Mouse (Mus musculus) gonadal fat pad, adult 2 months (tissue): ENCODE results near the gene Gm42421. TPM values are rescaled to one million over a fixed set of nuclear protein-coding genes. Genes with fewer than 3 reads are reported as not detected.

Experiments used
- DNase-seq: peaks from one replicate; pipeline ENCODE4 v3.0.0-alpha.2; 2012; ENCODE audit warnings: low read depth
- polyA plus RNA-seq: library from polyadenylated mRNA; depleted of rRNA; stranded (reverse); fragments of >200 nt; gene quantifications from 2 replicates; pipeline ENCODE4 v1.2.3, GENCODE M21; 2012

Gene Gm42421
- polyA plus RNA-seq, 1 experiment = 0.24 TPM

DNA sequence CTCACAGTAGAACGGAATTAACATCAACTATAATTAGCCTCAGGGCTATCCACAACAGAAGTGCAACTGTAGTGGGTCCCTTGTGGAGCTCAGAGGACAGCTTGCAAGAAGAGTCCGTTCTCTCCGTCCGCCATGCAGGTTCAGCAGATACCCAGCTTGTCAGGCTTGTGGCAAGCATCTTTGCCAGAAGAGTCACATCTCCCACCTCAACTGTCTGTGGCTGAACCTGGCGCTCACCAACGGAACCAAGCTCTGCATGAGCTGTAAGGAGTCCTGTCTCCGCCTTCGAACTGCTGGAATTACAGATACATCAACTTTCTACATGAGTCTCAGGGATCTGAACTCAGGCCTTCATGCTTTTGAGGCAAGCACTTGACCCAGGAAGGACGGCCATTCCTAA, 8.2 kb downstream of the Gm42421 start:
- DNase-seq = no peak

DNA sequence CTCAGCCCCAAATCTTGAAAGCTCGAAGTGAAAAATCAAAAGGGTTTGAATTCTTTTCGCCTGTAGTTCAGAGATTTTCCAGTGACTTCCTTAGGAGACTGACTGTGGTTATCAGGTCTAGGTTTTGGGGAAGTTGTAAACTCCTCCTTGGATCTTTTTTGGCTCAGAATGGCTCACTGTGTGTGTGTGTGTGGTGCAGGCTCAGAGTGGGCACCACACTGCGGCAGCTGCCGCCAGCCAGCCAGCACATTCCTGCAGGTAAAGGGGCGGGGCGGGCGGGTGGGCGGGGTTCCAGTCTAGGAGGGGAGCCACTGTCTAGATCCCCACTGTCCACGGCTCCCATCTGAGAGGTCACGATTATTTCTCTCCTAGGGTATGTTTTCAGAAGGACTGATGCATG, 13.6 kb downstream of the Gm42421 start:
- DNase-seq = no peak

DNA sequence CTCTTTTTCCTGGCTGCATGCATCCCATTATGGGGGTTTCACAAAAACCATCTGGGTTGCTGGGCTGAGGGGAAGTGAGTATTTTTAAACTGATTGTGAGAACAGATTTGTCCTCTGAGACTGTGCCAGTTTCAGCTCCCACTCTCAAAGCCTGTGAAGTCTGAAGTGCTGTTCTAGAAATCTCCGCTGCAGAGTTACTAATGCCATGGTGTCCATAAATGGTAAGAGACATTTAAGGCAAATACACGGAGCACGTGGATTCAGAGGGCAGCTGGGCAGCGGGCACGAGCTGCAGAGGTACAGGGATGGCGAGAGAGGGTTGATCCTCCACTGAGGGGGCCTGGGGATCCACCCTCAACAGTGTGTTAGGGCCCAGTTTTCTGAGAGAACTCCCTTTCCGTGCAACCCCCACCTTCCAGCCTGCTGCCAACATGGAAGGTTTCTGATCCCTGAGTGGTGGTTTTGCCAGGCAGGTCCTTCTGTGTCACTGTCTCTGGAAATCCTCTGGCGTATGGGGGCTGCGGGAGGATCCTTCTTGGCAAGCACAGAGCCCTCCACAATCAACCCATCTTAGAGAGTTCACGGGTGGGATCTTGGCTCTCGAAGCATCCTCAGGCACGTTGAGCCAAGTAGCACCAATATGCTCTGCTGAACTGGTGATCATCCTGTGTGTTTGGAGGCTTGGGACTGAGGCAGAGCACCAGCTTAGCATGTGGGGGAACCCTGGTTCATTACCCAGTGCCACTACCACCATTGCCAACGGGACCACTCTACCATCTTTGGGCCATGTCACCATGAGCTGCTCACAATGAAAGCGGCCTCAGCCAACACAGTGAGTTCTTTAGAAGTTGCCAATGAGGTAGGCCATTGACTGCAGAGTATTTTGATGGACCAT, 15.5 kb downstream of the Gm42421 start:
- no peak for DNase-seq

DNA sequence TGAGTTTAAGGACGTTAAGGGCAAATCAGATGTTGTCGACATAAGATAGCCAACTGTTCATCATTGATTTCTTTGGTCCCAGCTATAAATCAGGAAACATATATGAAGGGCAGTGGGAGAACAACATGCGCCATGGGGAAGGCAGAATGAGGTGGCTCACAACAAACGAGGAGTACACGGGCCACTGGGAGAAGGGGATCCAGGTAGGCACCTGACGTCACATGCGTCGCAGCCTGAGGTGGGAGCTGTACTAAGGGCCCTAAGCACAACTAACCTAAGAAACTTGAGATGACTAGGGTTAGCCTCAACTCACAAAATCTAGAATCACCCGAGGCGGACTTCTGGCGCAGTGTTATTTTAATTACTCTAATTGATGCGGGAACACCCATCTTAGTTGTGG, 20.4 kb downstream of the Gm42421 start:
- DNase-seq = no peak

DNA sequence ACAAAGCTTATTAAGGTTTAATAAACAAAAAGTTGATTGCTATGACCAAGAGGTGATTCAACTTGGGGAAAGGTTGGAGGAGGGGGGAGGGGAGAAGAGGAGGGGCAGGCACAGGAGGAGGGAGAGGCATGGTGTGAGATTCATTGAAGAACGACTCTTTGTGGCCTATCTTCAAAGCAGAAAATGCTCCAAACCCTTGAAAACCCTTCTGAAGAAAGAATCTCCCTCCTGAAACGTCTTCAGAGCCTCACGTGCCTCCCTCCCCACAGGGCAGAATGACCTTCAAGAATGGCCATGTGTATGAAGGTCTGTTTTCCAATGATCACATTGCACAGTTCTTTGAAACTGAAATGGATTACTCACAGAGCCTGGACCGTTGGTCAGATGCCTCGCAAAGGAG, 22.0 kb downstream of the Gm42421 start:
- no peak for DNase-seq

DNA sequence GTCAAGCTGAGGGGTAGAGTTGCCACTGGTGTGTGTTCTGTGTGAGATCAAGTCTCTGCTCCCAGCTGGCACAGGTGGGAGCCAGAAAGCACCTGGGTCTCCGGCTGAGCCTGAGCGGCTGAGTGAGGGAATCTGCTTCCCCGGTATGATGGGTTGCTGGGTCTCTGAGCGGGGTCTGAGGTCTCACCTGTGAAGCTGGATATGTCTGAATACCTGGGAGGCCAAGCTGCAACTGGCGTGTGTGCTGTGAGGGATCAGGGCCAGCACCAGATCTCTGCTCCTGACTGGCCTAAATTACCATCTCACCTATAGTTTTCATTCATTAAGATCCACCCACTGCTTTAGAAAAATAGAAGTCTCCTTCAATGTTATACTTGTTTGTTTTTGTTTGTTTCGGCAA, 29.1 kb downstream of the Gm42421 start:
- DNase-seq = no peak

DNA sequence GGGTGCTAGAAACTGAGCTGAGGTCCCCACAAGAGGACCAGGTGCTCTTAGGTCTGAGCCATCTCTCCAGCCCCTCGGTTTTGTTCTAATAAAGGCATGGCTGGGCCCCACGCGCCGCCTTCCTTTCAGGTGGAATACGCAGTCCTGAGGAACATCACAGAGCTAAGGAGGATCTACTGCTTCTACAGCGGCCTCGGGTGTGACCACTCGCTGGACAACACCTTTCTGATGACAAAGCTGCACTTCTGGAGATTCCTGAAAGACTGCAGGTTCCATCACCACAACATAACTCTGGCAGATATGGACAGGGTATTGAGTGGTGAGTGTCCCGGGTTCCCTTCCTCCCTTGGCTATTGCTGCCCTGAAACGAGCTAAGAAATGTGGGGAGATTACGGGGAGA, 31.6 kb downstream of the Gm42421 start:
- no peak for DNase-seq

DNA sequence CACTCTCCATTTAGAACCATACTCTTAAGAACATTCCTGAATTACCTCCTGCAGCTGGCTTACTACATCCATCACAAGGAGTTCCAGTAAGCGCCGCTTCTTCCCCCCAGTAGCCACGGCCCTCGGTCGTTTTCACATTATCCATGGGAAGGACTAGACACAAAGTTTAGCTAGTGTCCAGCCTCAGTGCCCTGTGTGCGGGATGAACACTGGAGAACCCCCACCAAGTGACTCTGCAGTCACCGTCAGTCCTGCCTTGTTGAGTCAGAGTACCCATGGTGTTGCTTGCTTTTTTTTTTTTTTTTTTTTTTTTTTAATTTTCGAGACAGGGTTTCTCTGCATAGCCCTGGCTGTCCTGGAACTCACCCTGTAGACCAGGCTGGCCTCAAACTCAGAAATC, 33.2 kb downstream of the Gm42421 start:
- DNase-seq = no peak

DNA sequence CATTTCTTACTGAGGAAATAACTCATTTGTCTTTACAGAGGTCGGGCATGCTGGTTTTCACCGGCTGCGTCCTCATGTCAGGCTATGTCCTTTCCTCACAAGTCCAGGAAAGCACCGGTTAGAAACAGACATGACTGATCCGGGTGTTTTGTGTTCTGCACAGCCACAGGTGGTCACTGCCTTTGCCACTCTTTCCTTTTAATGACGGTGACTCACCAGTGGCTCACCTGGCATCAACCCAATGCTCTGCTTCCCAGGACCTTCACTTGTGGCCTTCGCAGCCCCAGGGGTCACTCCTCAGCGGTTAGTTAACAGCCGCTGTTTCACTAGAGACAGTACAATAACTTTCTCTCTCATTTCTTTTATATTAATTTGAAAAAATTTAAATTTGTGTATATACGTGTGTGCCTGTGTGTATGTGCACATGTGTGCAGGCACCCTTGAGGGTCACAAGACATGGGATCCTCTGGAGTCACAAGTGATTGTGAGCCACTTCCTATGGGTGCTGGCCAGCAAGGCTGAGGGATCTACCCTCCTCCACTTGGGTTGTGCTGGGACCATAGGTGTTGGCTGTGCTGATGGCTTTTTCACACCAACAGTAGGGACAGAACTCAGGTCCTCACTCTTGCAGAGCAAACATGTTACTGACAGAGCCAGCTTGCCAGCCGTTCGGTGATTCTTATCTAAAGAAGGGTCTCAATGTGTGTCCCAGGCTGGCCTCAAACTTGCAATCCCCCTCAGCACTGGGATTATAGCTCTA, 37.8 kb downstream of the Gm42421 start:
- no peak for DNase-seq

DNA sequence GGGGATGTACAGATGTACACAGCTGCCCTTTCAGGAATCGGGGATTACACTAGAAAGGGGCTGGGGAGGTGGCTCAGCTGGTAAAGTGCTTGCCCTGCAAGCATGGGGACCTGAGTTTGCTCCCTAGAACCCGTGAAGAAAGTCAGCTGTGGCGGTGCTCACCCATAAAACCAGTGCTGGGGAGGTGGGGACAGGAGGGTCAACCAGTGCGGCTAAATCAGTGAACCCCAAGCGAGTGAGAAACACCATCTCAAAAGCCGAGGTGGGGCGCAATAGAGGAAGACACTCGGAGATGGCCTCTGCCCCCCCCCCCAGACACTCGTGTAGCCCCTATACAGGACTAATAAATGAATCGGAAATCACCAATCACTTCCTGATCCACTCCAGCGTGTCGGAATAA, 38.7 kb downstream of the Gm42421 start:
- DNase-seq = no peak

DNA sequence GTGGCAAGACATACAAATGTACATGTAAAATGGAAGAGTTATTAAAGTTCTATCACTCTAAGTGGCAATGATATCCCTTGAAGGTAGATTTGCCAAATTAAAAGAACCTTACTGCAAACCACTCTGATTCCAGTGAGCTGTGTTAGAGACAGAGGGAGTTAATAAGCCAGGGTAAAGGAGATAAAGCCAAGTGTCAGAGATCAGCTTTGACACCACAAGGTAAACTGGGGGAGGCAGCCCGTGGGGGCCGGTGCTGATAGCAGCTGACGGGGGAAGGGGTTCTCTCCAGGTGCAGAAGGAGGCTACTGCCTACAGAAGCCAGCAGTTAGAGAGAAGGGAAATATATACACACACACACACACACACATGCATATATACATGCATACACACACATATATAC, 44.7 kb downstream of the Gm42421 start:
- DNase-seq = no peak

DNA sequence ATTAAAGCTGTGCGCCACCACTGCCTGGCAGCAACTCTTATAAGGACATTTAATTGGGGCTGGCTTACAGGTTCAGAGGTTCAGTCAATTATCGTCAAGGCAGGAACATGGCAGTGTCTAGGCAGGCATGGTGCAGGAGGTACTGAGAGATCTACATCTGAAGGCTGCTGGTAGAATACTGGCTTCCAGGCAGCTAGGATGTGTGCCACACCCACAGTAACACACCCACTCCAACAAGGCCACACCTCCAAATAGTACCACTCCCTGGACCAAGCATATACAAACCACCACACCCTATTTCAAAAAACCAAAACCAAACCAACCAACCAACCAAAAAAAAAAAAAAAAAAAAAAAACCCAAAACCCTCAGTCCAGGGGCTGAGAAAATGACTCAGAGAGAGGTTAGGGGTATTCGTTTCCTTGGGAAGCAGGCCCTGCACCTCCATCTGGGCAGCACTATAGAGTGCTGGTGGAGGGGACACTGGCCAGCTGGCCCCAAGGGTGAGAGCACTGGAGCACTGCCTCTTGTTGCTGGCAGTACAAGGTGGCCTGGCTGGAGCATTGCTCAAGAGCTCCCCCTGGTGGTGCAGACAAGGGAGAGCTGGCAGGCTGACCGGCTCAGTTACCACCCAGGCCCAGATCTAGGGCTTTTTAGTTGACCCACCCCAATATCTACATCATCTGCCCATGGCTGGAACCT, 47.1 kb downstream of the Gm42421 start:
- DNase-seq = no peak

DNA sequence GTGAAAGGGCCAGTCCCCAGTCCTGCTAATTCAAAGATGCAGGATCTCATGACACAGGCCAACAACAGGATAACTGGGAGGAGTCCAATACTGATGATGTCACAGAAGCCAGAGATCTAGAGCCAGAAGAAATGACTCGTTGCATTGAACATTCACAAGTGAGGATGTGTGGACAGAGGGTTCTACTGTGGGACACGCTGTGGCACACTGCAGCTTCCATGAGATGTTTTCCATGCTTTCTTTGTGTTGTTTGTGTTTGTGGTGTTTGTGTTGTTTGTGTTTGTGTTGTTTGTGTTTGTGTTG, 47.6 kb downstream of the Gm42421 start:
- DNase-seq = no peak

DNA sequence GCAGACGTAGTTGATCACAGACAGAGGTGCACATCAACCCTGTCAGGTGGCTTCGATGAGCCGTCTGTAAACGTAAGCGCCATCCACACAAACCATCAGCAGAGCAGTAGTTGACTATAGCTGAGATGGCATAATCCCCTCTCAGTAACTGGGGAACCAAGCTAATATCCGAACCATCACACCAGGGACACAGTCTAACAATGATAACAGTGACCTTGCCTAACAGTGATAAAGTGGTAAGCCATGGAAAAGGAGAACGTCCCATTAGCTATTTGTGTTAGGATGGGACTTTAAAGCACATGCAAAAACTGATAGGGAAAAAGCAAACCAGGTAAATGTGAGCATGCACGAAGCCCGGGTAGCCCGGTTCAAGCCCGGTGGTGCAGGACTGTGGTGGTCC, 48.3 kb downstream of the Gm42421 start:
- no peak for DNase-seq

DNA sequence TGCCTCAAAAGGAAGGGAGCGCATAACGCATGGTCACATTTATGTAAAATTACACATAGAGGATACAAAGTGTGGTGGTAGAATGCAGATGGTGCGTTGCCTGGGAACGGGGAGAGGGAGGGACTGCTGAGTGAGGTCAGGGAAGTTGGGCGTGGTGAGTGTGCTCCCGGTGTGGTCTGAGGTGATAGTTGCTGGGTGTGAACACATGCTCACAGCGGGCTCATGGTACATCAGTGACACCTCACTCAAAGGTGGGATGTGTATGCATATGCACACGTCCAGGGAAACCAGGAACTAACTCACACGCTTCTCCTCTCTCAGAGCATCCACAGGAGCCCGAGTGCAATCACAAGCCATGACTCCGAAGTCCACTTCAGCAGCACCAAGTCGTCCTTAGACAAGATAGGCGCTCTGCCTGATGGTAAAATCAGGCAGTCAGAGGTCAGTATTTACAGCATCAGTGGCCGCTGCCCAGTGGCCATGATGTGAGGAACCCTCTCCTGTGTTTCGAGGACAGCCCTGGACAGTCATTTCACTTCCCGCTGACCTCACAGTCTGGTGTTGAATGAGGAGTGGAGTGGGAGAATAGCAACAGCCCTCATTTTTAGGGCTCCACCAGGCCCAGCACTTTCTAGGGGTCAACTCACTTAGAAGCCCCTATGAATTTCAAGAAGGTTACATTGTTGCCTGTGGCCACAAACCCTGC, 48.9 kb downstream of the Gm42421 start:
- DNase-seq = no peak

DNA sequence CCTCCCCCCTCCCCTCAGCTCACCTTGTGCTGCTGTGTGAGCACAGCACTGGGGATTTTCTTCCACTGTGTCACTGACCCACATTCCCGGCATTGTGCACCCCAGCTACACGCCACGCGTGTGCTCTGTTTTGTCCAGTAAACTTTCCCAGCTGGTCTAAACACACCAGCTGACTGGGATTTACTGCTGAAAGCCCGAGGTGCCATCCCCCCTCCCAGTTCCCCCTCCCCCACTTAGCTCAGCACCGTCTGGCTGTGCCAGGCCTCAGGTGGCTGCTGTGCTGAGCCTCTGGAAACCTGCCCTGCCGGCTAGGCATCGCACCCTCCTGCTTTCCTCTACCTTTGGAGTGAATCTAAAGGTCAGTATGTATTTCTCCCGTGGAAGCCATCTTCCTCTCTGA, 52.9 kb downstream of the Gm42421 start:
- DNase-seq = no peak

DNA sequence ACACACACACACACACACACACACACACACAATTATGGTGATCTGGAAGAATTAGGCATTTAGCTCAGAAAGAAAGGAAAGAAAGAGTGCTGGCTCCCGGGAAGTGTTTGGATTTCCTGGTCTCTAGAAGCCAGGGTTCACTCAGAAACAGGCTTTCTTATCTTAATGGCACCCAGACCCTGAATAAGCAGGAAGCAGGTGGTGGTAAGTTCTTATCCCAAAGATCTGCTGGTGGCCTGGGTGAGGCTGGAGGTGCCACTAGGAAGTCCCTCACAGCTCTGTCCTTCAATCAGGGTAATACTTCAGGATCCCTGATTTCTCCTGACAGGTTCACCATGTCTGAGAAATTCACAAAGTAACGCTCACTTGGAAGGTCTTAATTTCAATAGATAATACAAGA, 54.4 kb downstream of the Gm42421 start:
- no peak for DNase-seq

DNA sequence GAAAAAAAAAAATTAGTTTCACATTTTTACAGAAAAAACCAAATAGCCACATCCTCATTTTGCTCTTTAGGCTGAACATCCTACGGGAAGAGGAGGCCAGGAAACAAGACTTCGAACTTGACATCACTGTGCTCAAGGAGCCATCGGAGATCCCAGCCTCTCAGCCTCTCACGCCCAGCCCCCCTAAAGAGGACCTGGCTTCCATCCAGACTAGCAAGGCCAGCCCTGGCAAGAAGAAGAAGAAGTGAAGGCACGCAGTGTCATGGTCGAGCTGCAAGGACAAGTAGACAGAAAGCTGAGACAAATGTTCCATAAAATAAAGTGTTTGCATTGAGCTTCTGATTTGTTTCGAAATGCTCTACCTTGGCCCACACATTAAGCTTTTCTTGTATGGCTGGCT, 57.4 kb downstream of the Gm42421 start:
- no peak for DNase-seq
